Mouse (Mus musculus) CD4-positive helper T cell, adult 2 months (primary cell): ENCODE measurements around the gene Spdl1.

Experiments
- DNase-seq: peaks from one replicate; pipeline ENCODE4 v3.0.0-alpha.2; 2012; ENCODE audit warnings: low read depth, missing footprints, low spot score

Gene Spdl1

DNA sequence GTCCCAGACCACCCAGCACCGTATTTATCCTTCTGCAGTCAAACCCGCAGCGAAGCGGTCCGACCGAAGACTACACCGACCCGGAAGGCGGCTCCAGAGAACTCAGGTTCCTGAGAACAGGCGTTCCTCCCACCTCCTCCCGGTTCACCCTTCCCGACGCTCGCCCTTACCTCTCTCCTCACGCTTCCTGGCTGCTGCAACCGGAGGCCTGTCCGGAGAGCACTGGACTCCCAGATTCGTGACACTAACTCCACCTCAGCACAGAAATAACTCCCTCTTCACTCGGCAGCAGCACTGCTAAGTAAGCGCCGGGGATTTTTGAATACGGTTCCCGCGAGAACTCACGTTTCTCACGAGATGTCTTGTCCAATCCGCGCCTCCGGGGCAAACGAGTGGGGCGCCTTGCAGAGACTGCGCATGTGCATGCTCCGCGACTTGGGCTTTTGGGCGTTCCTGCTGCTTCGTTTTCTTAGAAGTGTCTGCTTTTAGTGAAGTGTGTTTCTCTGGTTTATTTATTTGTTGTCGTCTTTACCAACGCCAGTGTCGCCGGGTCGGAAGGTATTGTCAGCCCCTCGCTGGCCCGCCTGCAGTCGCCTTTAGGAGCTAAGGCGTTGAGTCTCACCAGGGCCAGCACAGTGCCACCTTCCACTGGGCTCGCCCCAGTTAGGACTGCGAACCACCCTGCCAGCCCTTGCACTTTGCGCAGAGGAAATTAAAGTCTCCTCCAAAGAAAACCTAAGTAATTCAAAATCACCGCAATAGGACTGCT, at the start of gene Spdl1:
Spdl1 (minus strand) TSS at position 324 of the 769 bp plus-strand sequence.
- DNase-seq = peak; percentile 95

DNA sequence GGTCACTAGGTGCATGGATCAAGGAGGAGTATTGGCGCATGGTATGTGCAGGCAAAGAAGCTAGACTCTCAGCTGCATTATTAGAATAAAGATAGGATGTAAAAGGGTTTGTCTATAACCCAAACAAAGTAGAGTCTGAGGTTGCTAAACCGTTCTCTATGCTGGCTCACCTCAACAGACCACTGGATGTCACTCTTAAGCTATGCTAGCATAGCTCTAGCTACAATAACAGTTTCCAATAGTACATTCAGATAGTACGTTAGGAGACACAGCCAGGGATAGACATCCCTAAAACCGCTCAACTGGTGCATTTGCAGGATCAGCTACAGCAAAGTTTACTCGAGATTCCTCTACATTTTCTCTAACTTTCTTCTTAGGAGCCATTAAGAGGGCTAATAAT, 48.1 kb upstream of the Spdl1 start:
- no peak for DNase-seq

DNA sequence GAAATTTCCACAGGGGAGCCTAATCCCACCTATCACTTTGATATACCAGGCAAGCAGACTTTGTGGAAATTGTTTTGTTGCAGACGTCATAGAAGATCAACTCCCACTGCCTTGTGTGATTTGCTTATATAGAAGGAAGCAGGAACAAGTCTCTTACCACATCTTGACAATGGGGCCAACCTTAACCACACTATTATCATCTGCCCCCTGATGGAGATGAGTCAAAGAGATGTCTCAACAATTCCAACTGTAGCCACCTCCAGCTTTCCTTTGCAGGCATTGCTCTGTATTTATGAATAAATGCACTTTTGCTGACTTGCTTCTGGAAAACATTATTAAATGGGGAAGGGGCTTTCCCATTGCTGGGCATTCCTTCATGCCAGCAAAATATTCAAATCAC, 46.2 kb upstream of the Spdl1 start:
- DNase-seq = peak; percentile 15

DNA sequence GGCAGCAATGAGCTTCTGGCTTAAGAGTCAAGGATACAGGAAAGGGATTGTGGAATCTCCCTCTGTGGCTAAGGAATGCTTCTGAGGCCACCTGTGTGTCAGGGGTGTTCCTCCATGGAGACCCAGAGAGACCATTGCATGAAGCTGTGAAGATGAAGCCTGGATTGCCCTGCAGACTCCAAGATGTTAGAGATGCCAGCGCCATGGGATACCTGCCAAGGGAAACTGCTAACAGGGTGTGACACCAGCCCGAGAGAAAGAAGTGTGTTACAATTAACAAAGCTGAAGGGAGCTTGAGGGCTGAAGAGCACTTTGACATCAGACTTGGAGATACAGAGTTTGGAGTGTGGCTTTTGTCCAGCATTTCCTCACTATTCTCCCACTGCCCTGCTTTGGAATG, 40.4 kb upstream of the Spdl1 start:
- DNase-seq = no peak

DNA sequence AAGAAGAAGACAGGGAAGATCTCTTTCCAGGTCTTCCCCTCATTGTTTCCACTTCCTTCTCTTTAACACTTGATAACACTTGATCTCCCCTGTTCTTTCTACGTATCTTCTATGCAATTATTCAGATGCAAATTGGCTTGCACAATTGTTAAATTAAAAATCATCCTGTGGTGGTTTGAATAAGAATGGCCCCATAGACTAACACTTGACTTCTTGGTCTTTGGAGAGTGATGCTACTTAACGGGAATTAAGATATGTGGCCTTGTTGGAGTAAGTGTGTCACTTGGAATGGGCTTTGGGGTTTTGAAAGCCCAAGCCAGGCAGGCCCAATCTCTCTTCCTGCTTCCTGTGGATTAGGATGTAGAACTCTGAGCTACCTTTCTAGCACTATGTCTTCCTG, 39.0 kb upstream of the Spdl1 start:
- DNase-seq = no peak

DNA sequence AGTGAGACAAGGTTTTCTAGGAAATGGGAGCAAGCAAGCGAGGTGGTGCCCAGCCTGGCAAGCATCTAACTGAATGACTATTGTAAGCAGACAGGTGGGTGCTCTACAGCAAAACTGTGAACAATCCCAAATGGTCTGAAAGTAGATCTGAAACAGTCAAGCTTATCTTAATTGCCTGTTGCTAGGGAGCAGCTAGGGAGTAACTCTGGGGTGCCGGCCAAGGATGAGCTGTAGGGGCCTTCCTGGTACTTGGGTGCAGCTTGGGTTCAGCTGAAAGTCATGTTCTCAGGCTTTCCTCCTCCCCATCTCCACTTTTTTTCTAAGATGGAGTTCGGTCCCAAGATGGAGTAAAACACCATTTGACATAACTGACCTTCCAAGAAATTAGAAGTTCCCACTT, 38.5 kb upstream of the Spdl1 start:
- no peak for DNase-seq

DNA sequence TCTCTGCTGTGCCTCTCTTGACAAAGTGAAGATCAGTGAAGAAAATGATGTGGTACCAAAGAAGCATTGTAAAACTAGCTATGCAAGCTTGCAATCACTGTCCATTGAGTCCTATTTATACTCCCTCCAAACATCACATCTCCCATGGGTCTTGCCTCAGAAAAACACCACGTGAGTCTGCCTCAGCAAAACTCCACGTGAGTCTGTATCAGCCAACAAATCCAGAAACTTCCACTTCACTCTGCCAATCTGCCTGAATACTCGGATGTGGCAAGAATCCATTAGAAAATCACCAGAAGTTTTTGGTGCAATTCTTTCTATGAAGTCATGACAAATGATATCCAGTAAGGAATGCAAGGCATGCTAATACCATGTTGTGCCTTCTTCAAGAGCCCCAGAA, 38.0 kb upstream of the Spdl1 start:
- no peak for DNase-seq

DNA sequence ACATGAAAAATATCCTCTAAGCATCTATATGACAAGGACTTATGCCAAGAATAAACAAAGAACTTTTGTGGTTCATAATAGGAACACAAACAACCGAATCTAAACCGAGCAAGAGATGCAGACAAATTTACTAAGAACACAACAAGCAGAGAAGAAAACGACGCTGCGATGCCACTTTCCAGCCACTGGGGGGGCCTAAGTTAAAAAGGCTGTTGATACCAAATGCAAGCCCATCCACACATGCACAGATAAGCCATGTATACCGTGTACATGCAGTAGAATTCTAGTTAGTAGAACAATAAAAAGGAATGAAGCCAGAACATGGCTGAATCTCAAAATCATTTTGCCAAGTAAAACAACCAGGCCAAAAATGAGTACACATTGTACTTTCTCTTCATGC, 35.2 kb upstream of the Spdl1 start:
- no peak for DNase-seq

DNA sequence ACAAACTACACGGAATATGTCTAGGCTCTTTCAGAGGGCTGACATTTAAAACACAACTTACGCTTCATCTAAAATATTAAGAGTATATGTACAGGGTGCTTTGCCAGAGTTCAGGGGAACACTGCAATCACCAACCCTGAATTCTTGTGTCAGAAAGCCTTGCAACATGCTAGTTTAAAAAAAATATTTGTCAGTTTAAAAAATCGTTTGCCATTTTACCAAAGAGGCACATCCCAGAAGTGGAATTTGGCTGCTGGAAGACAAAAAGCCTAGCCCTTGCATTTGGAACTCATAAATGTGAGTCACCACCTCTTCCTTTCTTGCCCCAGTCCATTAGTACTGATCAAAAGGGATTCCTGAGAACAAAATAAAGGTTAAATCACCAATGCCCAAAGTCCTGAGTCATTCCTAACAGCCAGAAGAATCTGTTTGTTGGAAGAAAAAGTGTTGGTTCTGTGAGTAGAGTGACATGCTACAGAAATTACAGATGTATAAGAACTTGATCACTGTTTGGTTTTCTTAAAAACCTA, 32.4 kb upstream of the Spdl1 start:
- DNase-seq = no peak

DNA sequence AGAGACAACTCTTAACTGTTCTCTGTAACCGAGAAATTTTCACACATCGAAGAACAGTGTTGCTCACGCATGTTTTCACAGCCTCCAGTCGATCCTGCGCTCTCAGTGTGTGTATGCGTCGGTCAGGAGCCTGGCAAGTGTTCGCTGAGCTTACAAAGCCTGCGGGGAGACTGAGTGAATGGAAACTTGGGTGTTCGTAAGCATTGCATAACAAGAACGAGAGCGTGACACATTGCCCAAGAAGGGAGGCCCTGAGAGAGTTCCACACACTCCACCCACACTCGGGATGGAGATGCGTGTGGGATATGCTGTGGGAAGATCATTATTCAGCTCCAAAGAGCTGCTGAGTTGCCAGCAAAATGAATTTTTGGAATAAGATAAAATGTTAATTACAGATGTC, 31.7 kb upstream of the Spdl1 start:
- DNase-seq = no peak

DNA sequence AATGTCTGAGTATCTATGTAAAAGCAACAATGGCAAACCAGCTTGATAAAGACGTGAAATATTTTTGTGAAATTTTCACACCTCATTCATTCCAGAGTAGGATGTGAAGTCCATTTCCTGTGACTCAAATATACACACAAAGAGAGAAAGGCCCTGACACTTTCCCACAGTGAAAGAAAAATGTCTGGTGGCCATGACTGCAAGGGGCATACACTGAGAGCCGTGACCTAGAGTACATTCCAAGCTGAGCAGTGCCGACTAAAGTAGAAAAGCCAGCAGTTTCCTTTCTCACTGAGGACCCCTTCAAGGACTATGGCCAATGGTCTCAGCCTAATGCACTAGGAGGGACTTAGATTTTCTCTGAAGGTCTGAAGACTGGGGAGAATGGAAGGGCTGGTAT, 23.2 kb upstream of the Spdl1 start:
- no peak for DNase-seq

DNA sequence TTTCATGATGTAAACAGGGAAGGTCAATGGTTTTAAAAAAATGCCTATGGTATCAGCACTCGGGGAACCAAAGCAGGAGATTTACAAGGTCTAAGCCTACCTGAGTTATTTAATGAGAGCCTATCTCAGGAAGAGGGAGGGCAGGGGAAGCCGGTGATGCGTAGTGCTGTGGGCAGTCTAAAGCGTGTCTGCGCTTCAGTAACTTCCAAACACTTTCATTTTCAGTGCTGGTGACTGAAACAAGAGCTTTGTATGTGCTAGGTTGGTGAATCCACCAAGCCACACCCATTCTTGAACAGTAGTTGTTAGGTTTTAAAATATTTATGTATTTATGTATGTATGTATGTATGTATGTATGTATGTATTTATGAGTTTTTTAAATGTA, 12.8 kb upstream of the Spdl1 start:
- DNase-seq = no peak

DNA sequence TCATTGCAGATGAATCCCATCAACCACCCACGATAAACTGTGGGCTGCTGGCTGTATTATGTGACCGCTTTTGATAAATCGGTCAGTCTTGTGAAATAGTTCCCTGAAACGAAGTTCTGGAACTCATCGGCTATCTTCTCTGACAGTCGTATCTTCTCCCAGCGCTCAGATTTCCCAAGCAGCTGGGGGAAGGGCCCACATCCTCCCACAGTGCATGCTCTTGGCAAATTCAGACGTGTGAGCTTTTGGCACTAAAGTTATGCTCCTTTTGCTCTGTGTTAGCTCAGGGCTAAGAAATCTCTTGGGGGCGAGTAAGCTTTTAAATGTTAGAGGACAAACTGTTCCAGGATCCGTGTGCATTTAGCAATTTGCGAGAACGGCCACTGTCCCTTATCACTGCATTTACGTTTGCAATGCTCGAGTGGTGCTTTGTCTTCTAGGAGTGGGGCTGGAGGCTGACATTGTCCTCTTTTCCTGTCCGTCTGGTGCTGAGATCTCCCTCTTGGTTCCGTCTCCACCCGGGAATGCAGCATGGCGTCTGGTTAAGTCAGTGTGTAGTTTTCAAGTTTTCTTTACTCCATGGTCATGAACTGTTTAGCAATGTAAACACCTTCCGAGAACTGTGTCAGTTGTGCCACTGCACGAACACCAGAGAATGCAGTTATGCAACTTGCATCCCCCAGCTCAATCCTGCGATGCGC, 12.3 kb upstream of the Spdl1 start:
- DNase-seq = no peak

DNA sequence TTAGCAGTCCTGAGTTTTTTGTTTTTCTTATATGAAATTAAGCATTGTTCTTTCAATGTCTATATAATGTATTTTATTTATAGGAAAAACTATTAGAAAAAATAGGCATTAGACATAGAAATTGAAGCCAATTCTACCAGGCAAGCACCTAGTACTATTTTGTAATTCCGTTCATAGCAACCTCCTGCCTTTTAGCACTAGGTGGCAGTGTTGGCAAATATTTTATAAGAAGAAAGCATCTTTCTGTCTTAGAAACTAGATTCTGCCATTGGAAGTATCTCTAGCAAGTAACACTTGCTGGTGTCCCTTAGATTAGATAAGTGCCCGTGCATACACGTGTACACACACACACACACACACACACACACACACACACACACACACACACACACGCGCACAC, 10.1 kb upstream of the Spdl1 start:
- DNase-seq = peak; percentile 39

DNA sequence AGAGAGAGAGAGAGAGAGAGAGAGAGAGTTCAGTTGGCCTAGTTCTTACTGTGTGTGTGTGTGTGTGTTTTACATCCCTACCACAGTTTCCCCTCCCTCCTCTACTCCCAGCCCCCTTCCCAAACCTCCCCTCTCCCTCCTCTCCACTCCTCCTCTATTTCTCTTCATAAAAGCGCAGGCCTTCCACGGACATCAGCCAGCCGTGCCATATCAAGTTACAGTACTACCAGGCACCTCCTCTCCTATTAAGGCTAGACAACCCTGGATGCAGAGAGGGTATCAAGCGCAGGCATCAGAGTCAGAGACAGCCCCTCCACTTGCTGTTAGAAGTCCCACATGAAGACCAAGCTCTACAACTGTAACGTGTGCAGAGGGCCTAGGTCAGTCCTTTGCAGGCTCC, 6.8 kb upstream of the Spdl1 start:
- no peak for DNase-seq

DNA sequence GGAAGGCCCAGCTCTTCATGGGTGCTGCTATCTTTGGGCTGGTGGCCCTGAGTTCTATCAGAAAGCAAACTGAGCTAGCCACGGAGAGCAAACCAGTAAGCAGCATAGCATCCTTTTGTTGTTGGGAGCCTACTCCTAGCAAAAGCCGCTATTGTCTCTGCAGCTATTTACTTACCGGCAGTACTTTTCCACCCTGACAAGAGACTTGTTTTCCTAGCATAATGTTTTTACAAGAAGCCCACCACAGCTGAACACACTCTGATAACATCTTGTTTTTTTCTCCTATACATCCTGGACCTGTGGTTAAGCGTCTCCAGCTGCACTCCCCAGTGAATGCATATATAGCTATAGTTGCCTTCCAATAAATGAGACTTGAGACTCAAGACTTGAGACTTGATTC, 5.6 kb upstream of the Spdl1 start:
- DNase-seq = no peak

DNA sequence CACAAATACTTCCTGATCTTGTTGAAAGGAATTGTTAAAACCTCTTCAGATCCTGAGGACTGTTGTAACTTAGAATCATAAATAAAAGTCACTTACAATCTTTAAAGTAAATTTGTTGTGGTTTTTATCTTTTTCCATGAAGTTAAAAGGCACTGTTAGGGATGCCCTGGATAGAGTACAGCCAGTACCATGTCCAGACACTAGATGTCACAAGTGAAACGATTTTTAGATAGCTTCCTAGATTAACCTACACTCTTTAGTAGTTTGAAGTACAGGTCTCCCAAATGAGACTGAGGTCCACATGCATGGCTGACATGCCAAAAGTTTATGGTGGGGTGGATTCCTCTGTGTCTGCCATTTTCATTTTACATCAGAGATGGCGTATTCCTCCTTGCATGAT, 2.8 kb upstream of the Spdl1 start:
- DNase-seq = no peak

DNA sequence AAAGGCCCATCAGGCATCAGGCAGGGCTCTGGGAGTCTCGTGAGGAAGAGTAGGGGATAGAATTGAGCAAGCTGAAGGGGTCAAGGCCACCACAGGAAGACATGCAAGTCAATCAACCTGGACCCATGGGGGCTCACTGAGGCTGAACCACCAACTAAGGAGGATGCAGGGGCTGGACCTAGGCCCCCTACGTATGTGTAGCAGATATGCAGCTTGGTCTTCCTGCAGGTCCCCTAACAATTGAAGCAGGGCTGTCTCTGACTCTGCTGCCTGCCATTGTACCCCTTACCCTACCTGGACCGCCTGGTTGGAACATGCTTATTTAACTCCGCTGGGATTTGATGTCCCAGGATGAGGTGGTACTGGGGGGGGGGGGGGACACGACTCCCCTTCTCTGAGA, 763 bp downstream of the Spdl1 start:
- no peak for DNase-seq

DNA sequence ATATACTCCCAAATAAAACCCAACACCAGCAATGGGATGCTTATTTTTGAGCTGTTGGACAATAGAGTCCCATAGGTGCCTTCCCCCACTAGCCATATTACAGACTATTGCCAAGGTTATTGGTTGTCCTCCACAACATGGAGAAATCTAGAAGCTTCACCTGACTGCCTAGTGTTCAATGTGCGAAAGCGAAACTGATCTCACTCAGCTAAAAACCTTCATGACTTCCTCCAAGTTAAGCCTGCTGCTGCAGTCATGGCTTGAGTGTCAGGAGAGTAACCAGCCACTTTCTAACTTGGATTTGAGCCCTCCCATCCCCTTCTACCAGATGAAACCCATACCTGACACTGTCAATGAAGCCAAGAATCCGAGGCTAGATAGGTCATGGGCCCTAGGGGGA, 5.6 kb downstream of the Spdl1 start:
- DNase-seq = no peak

DNA sequence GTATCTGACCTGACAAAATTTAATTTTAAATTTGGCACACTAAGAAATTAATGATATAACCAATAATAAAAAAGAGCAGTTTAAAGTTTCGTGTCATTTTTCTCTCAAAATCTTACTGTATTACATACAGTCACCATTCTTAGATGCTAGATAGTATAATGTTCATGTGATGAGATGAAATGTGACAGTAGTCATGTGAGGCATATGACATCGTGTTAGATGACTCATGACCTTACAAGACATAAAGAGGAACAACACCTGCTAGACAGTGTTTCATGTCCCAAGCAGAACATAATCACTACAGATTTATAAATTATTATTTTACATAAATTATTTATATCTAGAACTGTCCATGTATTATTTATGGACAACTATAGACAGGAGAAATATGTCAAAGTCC, 6.5 kb downstream of the Spdl1 start:
- DNase-seq = no peak

DNA sequence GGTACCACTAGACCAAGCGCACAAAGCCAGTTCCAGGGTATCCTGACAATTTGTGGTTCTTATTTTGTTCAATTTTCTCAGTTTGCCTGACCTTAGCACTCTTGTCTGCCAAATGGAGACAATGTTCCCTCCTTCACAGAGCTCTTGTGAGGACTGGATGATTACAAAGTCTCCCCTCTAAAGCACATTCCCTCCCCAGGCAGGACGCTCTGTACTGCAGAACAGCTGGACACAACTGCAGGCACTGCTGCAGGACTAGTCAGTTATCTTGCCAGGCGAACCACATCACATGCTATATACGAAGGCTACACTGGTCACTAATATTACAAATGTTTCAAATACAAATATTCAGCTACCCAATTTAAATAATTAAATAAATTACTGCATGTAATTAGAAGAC, 8.7 kb downstream of the Spdl1 start:
- DNase-seq = no peak

DNA sequence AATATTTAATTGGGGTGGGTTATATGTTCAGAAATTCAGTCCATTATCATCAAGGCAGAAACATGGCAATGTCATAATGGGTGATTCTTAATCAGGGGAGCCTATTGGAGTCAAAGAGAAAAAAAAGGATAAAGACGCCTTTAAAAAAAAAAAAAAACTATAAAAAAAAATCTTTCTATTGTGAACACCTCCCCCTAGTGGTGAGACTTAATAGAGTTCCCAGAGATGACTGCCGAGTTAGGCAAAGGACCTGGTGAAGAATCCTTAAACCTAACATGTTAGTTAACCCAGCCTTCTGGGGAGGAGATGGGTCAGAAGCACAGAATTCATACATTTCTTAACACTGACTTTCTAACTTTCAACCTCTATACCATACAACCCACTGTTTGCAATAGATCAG, 18.7 kb downstream of the Spdl1 start:
- peak; percentile 62 for DNase-seq

DNA sequence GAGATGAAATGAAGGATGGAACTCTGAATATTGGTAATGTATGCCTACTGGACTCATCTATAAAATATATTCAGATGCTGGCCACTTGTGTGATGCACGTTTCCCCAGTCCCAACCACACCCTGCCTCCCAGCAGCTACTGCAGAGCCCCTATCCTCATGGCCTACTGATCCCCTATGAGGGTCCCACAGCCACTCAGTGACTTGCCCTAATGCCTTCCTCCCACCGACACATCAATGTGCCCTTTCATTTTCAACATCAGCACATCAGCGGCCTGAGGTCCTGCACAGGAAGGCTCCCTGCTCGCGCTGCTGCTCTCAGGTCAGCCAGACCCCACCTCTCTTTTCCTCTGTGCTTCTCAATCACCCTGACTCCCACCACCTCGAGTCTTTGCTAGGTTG, 19.1 kb downstream of the Spdl1 start:
- no peak for DNase-seq
